Mouse (Mus musculus) 416B (cell line): ENCODE measurements at regions not wholly inside any gene's neighbourhood (a gene's known extent, or its start where the extent isn't known, plus 50 kb on each side); places are given as distances from the start of the nearest gene placed in this dataset.
A peak's percentile ranks its signal among the peaks of the same experiment; 100 is the strongest.

Experiments
- DNase-seq: peaks from one replicate; pipeline ENCODE4 v3.0.0; 2011; ENCODE audit warnings: low read depth

GRCm38 (mm10) chr13:85639376-85640229, 350.7 kb upstream of the Rasa1 start:
- DNase-seq = peak; percentile 83

DNA sequence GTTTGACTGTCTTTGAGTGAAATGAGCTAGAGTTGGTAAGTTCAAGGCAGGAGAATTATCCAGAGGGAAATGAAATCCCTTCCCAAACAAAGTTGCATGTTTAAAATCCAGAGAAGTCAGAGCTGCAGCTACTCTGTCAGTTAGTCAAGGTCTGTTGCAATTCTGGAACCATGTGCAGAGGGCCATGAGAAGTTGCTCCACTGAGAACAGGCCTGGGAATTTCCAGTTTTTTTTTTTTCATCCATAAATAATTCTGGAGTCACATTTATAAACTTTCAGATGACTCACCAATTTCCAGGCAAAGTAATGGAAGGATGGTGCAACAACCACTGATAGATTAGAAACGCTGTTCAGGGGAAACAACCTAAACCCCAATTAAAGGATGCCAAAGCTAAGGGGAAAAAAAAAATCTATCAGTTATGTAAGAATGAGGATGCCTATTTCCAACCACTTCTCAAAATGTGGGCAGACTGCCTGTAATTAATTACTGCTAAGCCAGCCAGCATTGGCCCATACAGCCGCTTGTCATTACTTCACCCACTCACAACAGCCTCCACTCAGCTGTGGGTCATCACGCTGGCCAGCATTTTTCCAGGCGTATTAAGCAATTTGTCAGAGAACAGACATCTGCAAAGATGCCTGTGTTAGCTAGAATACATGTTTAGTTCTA, 340.7 kb upstream of the Rasa1 start:
- no peak for DNase-seq
